In genomic region chr5:135375167-135375566, GRCm38 (mm10) we compare ENCODE assay signal across 11 mouse cellular contexts. TPM values are rescaled to one million over a fixed set of nuclear protein-coding genes. Genes with fewer than 3 reads are reported as not detected.
DNase-seq lines count a peak whose midpoint lies in the region; ATAC-seq lines count a peak whose summit lies in the region.
"Had no signal": no experiment of that assay in that cellular context is flagged by ENCODE, and none has a peak within 500 bp of the region (broad histone marks: within the 10 kb centered on the region; RNA-seq: fewer than 3 reads in every experiment).

No protein-coding gene starts in this region.

- peak; percentile 12 for DNase-seq in midbrain, embryonic 14.5 days
- peak; percentile 47 for DNase-seq in lung, postnatal 10 days
- DNase-seq in thymus, postnatal 10 days (ENCODE audit: low spot score in 2 of 2) = no peak
- DNase-seq in hindbrain, embryonic 10.5 days (ENCODE audit: low spot score) = no peak
- DNase-seq: layer of hippocampus, adult 9-11 months had no signal

- ATAC-seq in heart, embryonic 15.5 days (replicated peaks; ENCODE audit: insufficient number of reproducible peaks, insufficient read depth, low FRiP score, low read depth) = 0 out of 2 replicates have a peak, but pooled peaks have one; percentile 34
- no peak for ATAC-seq in heart, embryonic 12.5 days (ENCODE audit: insufficient number of reproducible peaks, low FRiP score)
- ATAC-seq in midbrain, embryonic 14.5 days (ENCODE audit: low FRiP score, low TSS enrichment) = no peak
- ATAC-seq in midbrain, embryonic 13.5 days = no peak
- peak; percentile 44; the same call in 1 of the 2 replicates for ATAC-seq in embryonic facial prominence, embryonic 15.5 days (ENCODE audit: insufficient number of reproducible peaks, low FRiP score, low TSS enrichment, low read depth)

- H3K4me1 ChIP-seq in heart, embryonic 15.5 days (replicated peaks) = peaks cover 16% of the 10 kb centered on the region
- peaks cover 10% of the 10 kb centered on the region for H3K4me1 ChIP-seq in heart, embryonic 12.5 days (replicated peaks)
- peaks cover 9% of the 10 kb centered on the region; the same call in 1 of the 2 replicates for H3K4me1 ChIP-seq in midbrain, embryonic 14.5 days (ENCODE audit: control insufficient read depth, insufficient read depth, low read length)
- H3K4me1 ChIP-seq in midbrain, embryonic 13.5 days (replicated peaks) = peaks cover 13% of the 10 kb centered on the region
- H3K4me1 ChIP-seq in embryonic facial prominence, embryonic 15.5 days = peaks cover 15% of the 10 kb centered on the region
- peaks cover 12% of the 10 kb centered on the region for H3K4me1 ChIP-seq in hindbrain, embryonic 10.5 days (replicated peaks)

- no peak overlapping the region for H3K9ac ChIP-seq in heart, embryonic 15.5 days
- no peak overlapping the region for H3K9ac ChIP-seq in heart, embryonic 12.5 days
- no peak overlapping the region for H3K9ac ChIP-seq in midbrain, embryonic 14.5 days (replicated peaks; ENCODE audit: low read length)
- no peak overlapping the region for H3K9ac ChIP-seq in midbrain, embryonic 13.5 days (replicated peaks)
- no peak overlapping the region for H3K9ac ChIP-seq in embryonic facial prominence, embryonic 15.5 days

- WGBS in heart, embryonic 15.5 days = 37% methylated on average over 8 of the region's 8 CpGs
- 68% methylated on average over 8 of the region's 8 CpGs for WGBS in heart, embryonic 12.5 days
- WGBS in midbrain, embryonic 14.5 days = 79% methylated on average over 8 of the region's 8 CpGs
- WGBS in midbrain, embryonic 13.5 days = 81% methylated on average over 8 of the region's 8 CpGs
- 53% methylated on average over 8 of the region's 8 CpGs for WGBS in embryonic facial prominence, embryonic 15.5 days
- WGBS in hindbrain, embryonic 10.5 days = 92% methylated on average over 8 of the region's 8 CpGs

- H3K27ac ChIP-seq in heart, embryonic 15.5 days = no peak overlapping the region; the same call in 1 of the 2 replicates
- H3K27ac ChIP-seq in heart, embryonic 12.5 days (ENCODE audit: poor library complexity, severe bottlenecking) = no peak overlapping the region
- H3K27ac ChIP-seq in midbrain, embryonic 14.5 days (replicated peaks; ENCODE audit: low read depth, low read length) = no peak overlapping the region
- H3K27ac ChIP-seq in midbrain, embryonic 13.5 days = no peak overlapping the region
- peak overlapping the region; percentile 39; the same call in 1 of the 2 replicates for H3K27ac ChIP-seq in embryonic facial prominence, embryonic 15.5 days (replicated peaks)
- no peak overlapping the region for H3K27ac ChIP-seq in hindbrain, embryonic 10.5 days

- no peak overlapping the region for H3K4me3 ChIP-seq in heart, embryonic 15.5 days
- H3K4me3 ChIP-seq in heart, embryonic 12.5 days = no peak overlapping the region
- no peak overlapping the region for H3K4me3 ChIP-seq in midbrain, embryonic 14.5 days (replicated peaks; ENCODE audit: low read depth, low read length)
- H3K4me3 ChIP-seq in midbrain, embryonic 13.5 days (replicated peaks) = no peak overlapping the region
- H3K4me3 ChIP-seq in embryonic facial prominence, embryonic 15.5 days (replicated peaks) = no peak overlapping the region
- H3K4me3 ChIP-seq in hindbrain, embryonic 10.5 days = no peak overlapping the region

- H3K4me2 ChIP-seq in heart, embryonic 15.5 days = no peak overlapping the region
- H3K4me2 ChIP-seq in heart, embryonic 12.5 days = no peak overlapping the region
- no peak overlapping the region for H3K4me2 ChIP-seq in midbrain, embryonic 14.5 days (ENCODE audit: low read length)
- H3K4me2 ChIP-seq in midbrain, embryonic 13.5 days (replicated peaks) = no peak overlapping the region
- no peak overlapping the region for H3K4me2 ChIP-seq in embryonic facial prominence, embryonic 15.5 days (replicated peaks)

- peaks cover 85% of the 10 kb centered on the region for H3K36me3 ChIP-seq in heart, embryonic 15.5 days
- peaks cover 86% of the 10 kb centered on the region for H3K36me3 ChIP-seq in heart, embryonic 12.5 days
- H3K36me3 ChIP-seq in midbrain, embryonic 14.5 days (ENCODE audit: control insufficient read depth, insufficient read depth, low read length) = peaks cover 86% of the 10 kb centered on the region
- H3K36me3 ChIP-seq in midbrain, embryonic 13.5 days = peaks cover 85% of the 10 kb centered on the region
- peaks cover 85% of the 10 kb centered on the region for H3K36me3 ChIP-seq in embryonic facial prominence, embryonic 15.5 days
- H3K36me3 ChIP-seq in hindbrain, embryonic 10.5 days = peaks cover 92% of the 10 kb centered on the region

- no peaks in the 10 kb centered on the region for H3K9me3 ChIP-seq in heart, embryonic 15.5 days (replicated peaks)
- H3K9me3 ChIP-seq in heart, embryonic 12.5 days (replicated peaks) = 0 out of 2 replicates have a peak, but pooled peaks cover 5% of the 10 kb centered on the region
- H3K9me3 ChIP-seq in midbrain, embryonic 14.5 days (ENCODE audit: control insufficient read depth, low read length) = no peaks in the 10 kb centered on the region
- no peaks in the 10 kb centered on the region for H3K9me3 ChIP-seq in midbrain, embryonic 13.5 days
- H3K9me3 ChIP-seq in embryonic facial prominence, embryonic 15.5 days (replicated peaks) = no peaks in the 10 kb centered on the region
- H3K9me3 ChIP-seq in hindbrain, embryonic 10.5 days = peaks cover 6% of the 10 kb centered on the region; the same call in 1 of the 2 replicates

- no peaks in the 10 kb centered on the region for H3K27me3 ChIP-seq in heart, embryonic 15.5 days
- H3K27me3 ChIP-seq in heart, embryonic 12.5 days (replicated peaks) = no peaks in the 10 kb centered on the region
- no peaks in the 10 kb centered on the region for H3K27me3 ChIP-seq in midbrain, embryonic 14.5 days (ENCODE audit: control insufficient read depth, insufficient read depth, low read length)
- no peaks in the 10 kb centered on the region for H3K27me3 ChIP-seq in midbrain, embryonic 13.5 days
- no peaks in the 10 kb centered on the region for H3K27me3 ChIP-seq in embryonic facial prominence, embryonic 15.5 days
- no peaks in the 10 kb centered on the region for H3K27me3 ChIP-seq in hindbrain, embryonic 10.5 days (ENCODE audit: insufficient read depth, poor library complexity, severe bottlenecking)

RNA-seq across cellular contexts. Expression of gene Nsun5, which starts 5.4 kb away (rescaled TPM):
- polyA plus RNA-seq in heart, embryonic 15.5 days (2015; fragmentation: Nextera tagmentation; extraction: Ambion mirVana) = 19.6 and 23.7 TPM in 2 replicates
- 17.4 and 18.1 TPM in 2 replicates for polyA plus RNA-seq in heart, embryonic 12.5 days (2016; fragmentation: Nextera tagmentation; extraction: Ambion mirVana)
- polyA plus RNA-seq in midbrain, embryonic 14.5 days (2014; fragmentation: Nextera tagmentation; extraction: Ambion mirVana) = 21.9 and 30.9 TPM in 2 replicates
- polyA plus RNA-seq in midbrain, embryonic 13.5 days (2015; fragmentation: Nextera tagmentation; extraction: Ambion mirVana) = 30.8 and 33.9 TPM in 2 replicates
- polyA plus RNA-seq in embryonic facial prominence, embryonic 15.5 days (2015; fragmentation: Nextera tagmentation; extraction: Ambion mirVana) = 37.8 and 38.2 TPM in 2 replicates
- polyA plus RNA-seq in hindbrain, embryonic 10.5 days (2016; fragmentation: Nextera tagmentation; extraction: Ambion mirVana) = 44.1 and 46.1 TPM in 2 replicates

RNA-seq across cellular contexts. Expression of gene Pom121, which starts 19.2 kb away (rescaled TPM):
- 7.0 and 9.5 TPM in 2 replicates for polyA plus RNA-seq in heart, embryonic 15.5 days (2015; fragmentation: Nextera tagmentation; extraction: Ambion mirVana)
- 14.7 and 16.5 TPM in 2 replicates for polyA plus RNA-seq in heart, embryonic 12.5 days (2016; fragmentation: Nextera tagmentation; extraction: Ambion mirVana)
- polyA plus RNA-seq in midbrain, embryonic 14.5 days (2014; fragmentation: Nextera tagmentation; extraction: Ambion mirVana) = 14.4 and 15.2 TPM in 2 replicates
- 13.8 and 15.2 TPM in 2 replicates for polyA plus RNA-seq in midbrain, embryonic 13.5 days (2015; fragmentation: Nextera tagmentation; extraction: Ambion mirVana)
- 12.7 and 13.5 TPM in 2 replicates for polyA plus RNA-seq in embryonic facial prominence, embryonic 15.5 days (2015; fragmentation: Nextera tagmentation; extraction: Ambion mirVana)
- 19.5 and 20.9 TPM in 2 replicates for polyA plus RNA-seq in hindbrain, embryonic 10.5 days (2016; fragmentation: Nextera tagmentation; extraction: Ambion mirVana)

RNA-seq across cellular contexts. Expression of gene Trim50, which starts 22.1 kb away (rescaled TPM):
- not detected in 2 replicates for polyA plus RNA-seq in heart, embryonic 15.5 days (2015; fragmentation: Nextera tagmentation; extraction: Ambion mirVana)
- not detected in 2 replicates for polyA plus RNA-seq in heart, embryonic 12.5 days (2016; fragmentation: Nextera tagmentation; extraction: Ambion mirVana)
- polyA plus RNA-seq in midbrain, embryonic 14.5 days (2014; fragmentation: Nextera tagmentation; extraction: Ambion mirVana) = not detected in 2 replicates
- polyA plus RNA-seq in midbrain, embryonic 13.5 days (2015; fragmentation: Nextera tagmentation; extraction: Ambion mirVana) = 0.11 TPM in 1 of 2 replicates, not detected in the other
- polyA plus RNA-seq in embryonic facial prominence, embryonic 15.5 days (2015; fragmentation: Nextera tagmentation; extraction: Ambion mirVana) = not detected in 2 replicates
- 0.08 TPM in 1 of 2 replicates, not detected in the other for polyA plus RNA-seq in hindbrain, embryonic 10.5 days (2016; fragmentation: Nextera tagmentation; extraction: Ambion mirVana)
- polyA plus RNA-seq: liver, embryonic 16.5 days had no signal

RNA-seq across cellular contexts. Expression of gene Fkbp6, which starts 25.3 kb away (rescaled TPM):
- 0.15 TPM in 1 of 2 replicates, not detected in the other for polyA plus RNA-seq in heart, embryonic 15.5 days (2015; fragmentation: Nextera tagmentation; extraction: Ambion mirVana)
- polyA plus RNA-seq in heart, embryonic 12.5 days (2016; fragmentation: Nextera tagmentation; extraction: Ambion mirVana) = 0.22 TPM in 1 of 2 replicates, not detected in the other
- polyA plus RNA-seq in midbrain, embryonic 14.5 days (2014; fragmentation: Nextera tagmentation; extraction: Ambion mirVana) = 0.38 TPM in 1 of 2 replicates, not detected in the other
- 0.28 TPM in 1 of 2 replicates, not detected in the other for polyA plus RNA-seq in midbrain, embryonic 13.5 days (2015; fragmentation: Nextera tagmentation; extraction: Ambion mirVana)
- not detected in 2 replicates for polyA plus RNA-seq in embryonic facial prominence, embryonic 15.5 days (2015; fragmentation: Nextera tagmentation; extraction: Ambion mirVana)
- 0.17 and 0.31 TPM in 2 replicates for polyA plus RNA-seq in hindbrain, embryonic 10.5 days (2016; fragmentation: Nextera tagmentation; extraction: Ambion mirVana)
- polyA plus RNA-seq: liver, embryonic 16.5 days; spleen, adult 2 months had no signal

Comparison
In these comparisons a context has a peak if more than half of its experiments do, and no peak if none do; other contexts are left out.
1. ATAC-seq: peak in heart, embryonic 15.5 days (single experiment) and embryonic facial prominence, embryonic 15.5 days (single experiment); none in heart, embryonic 12.5 days (single experiment), midbrain, embryonic 14.5 days (single experiment) and midbrain, embryonic 13.5 days (single experiment).
2. DNase-seq: peak in midbrain, embryonic 14.5 days (single experiment) and lung, postnatal 10 days (single experiment); none in thymus, postnatal 10 days (0 of 2) and hindbrain, embryonic 10.5 days (single experiment).